In genomic region chr4:105450881-105451280, GRCm38 (mm10) we compare ENCODE assay signal across 15 mouse cellular contexts.
DNase-seq lines count a peak whose midpoint lies in the region.
"Had no signal": no experiment of that assay in that cellular context is flagged by ENCODE, and none has a peak within 500 bp of the region (broad histone marks: within the 10 kb centered on the region; RNA-seq: fewer than 3 reads in every experiment).

No protein-coding gene starts in this region.

- intact Hi-C loops in heart, postnatal 36 days (cut with DNase I): no loop called here

- DNase-seq in 3134 (ENCODE audit: extremely low read depth, insufficient read length, low spot score) (peak; percentile 11), 3T3-L1 (ENCODE audit: low read depth, low spot score) (peak; percentile 81), NIH3T3 (ENCODE audit: low read depth) (peak; percentile 72)
- no peak for DNase-seq in cerebellum, postnatal 4 days (ENCODE audit: low spot score in 2 of 2)
- no peak for DNase-seq in thymus, adult 18-20 months
- DNase-seq in heart, postnatal 36 days: no peak
- DNase-seq: adrenal gland, adult 2 months; adrenal gland, postnatal 10 days; adrenal gland, postnatal 25 days; cerebellum, adult 11 months; cerebellum, adult 18-20 months; cerebellum, adult 8-10 months; cerebellum, adult 9-11 months; cerebellum, postnatal 14 days; cerebellum, postnatal 36 days had no signal

Comparison
In these comparisons a context has a peak if more than half of its experiments do, and no peak if none do; other contexts are left out.
1. DNase-seq: peak in 3134 (single experiment), 3T3-L1 (single experiment) and NIH3T3 (single experiment); none in cerebellum, postnatal 4 days (0 of 2), thymus, adult 18-20 months (0 of 2) and heart, postnatal 36 days (0 of 2).